Mouse (Mus musculus) neural tube, embryonic 14.5 days (tissue): ENCODE measurements around the gene Tnk2. TPM values are rescaled to one million over a fixed set of nuclear protein-coding genes. Genes with fewer than 3 reads are reported as not detected.

Experiments used
- ATAC-seq: fragments of 200-750 bp; cut with Nextera tagmentation; 2 replicates; pipeline ENCODE4 v1.8.0; 2017; ENCODE audit warnings: low read depth, mild to moderate bottlenecking, moderate TSS enrichment, moderate library complexity
- H3K27ac ChIP-seq: fragments of 300-500 bp; sonication (generic); 2 replicates; pipeline ENCODE4 v1.5.1; 2014; ENCODE audit warnings: low read depth, mild to moderate bottlenecking, control low read depth, low read length, moderate library complexity, mixed read lengths
- H3K27me3 ChIP-seq: fragments of 300-500 bp; sonication (generic); 2 replicates; pipeline ENCODE4 v1.6.1; 2014; ENCODE audit warnings: low read length; ENCODE audit not compliant: control insufficient read depth, insufficient read depth
- H3K36me3 ChIP-seq: fragments of 300-500 bp; sonication (generic); 2 replicates; pipeline ENCODE4 v1.6.1; 2014; ENCODE audit warnings: low read length, mixed read lengths; ENCODE audit not compliant: control insufficient read depth, insufficient read depth
- H3K4me1 ChIP-seq: fragments of 300-500 bp; sonication (generic); 2 replicates; pipeline ENCODE4 v1.6.1; 2014; ENCODE audit warnings: low read length; ENCODE audit not compliant: control insufficient read depth, insufficient read depth
- H3K4me2 ChIP-seq: fragments of 300-500 bp; sonication (generic); 2 replicates; pipeline ENCODE4 v1.6.1; 2014; ENCODE audit warnings: mild to moderate bottlenecking, low read depth, low read length, control low read depth
- H3K4me3 ChIP-seq: fragments of 300-500 bp; sonication (generic); 2 replicates; pipeline ENCODE4 v1.5.1; 2014; ENCODE audit warnings: low read depth, low read length, control low read depth, mixed read lengths
- H3K9ac ChIP-seq: fragments of 300-500 bp; sonication (generic); replicated peaks from 2 replicates; pipeline ENCODE4 v1.6.1; 2014; ENCODE audit warnings: low read depth, mild to moderate bottlenecking, control low read depth, low read length, mixed read lengths
- H3K9me3 ChIP-seq: fragments of 300-500 bp; sonication (generic); 2 replicates; pipeline ENCODE4 v1.6.1; 2016; ENCODE audit warnings: low read length; ENCODE audit not compliant: control insufficient read depth
- WGBS: fragments of 180-500 bp; shearing (Covaris S2); extraction: QIAGEN DNeasy Blood & Tissue Kit; methylation state at CpG from one replicate; pipeline ENCODE4 v1.1.7; 2014; 5-methylcytosine and 5-hydroxymethylcytosine counted together
- polyA plus RNA-seq: library from polyadenylated mRNA; unstranded; fragments of >200 nt; fragmentation: Nextera tagmentation; extraction: Ambion mirVana; gene quantifications from 2 replicates; pipeline ENCODE4 v1.2.1, GENCODE M21; 2014

Tnk2 gene
- polyA plus RNA-seq, 1 experiment from 2014 or later, result 18.7 TPM

- 73% methylated on average over 10 of the region's 10 CpGs for WGBS
- H3K9me3 ChIP-seq, result no peaks in the 10 kb centered on the region
- ATAC-seq, result no peak
- H3K4me1 ChIP-seq, result peaks cover 14% of the 10 kb centered on the region; the same call in 1 of the 2 replicates
- no peak overlapping the region for H3K9ac ChIP-seq
- peaks cover 25% of the 10 kb centered on the region for H3K36me3 ChIP-seq
- H3K27ac ChIP-seq, result no peak overlapping the region
- no peak overlapping the region for H3K4me2 ChIP-seq
- H3K27me3 ChIP-seq, result no peaks in the 10 kb centered on the region
- H3K4me3 ChIP-seq, result no peak overlapping the region
These were observed 24.4 kb downstream of the Tnk2 start for GRCm38 (mm10) chr16:32668030-32668429.

GRCm38 (mm10) chr16:32668472-32668871, 24.8 kb downstream of the Tnk2 start:
- Histone ChIP-seq H3K9me3 (no peaks in the 10 kb centered on the region), H3K4me2 (no peak overlapping the region), H3K9ac (no peak overlapping the region), H3K27me3 (no peaks in the 10 kb centered on the region), H3K27ac (no peak overlapping the region), H3K36me3 (peaks cover 30% of the 10 kb centered on the region), H3K4me3 (no peak overlapping the region), H3K4me1 (peaks cover 10% of the 10 kb centered on the region; the same call in 1 of the 2 replicates)
- ATAC-seq, result no peak
- 93% methylated on average over 4 of the region's 4 CpGs for WGBS

DNA sequence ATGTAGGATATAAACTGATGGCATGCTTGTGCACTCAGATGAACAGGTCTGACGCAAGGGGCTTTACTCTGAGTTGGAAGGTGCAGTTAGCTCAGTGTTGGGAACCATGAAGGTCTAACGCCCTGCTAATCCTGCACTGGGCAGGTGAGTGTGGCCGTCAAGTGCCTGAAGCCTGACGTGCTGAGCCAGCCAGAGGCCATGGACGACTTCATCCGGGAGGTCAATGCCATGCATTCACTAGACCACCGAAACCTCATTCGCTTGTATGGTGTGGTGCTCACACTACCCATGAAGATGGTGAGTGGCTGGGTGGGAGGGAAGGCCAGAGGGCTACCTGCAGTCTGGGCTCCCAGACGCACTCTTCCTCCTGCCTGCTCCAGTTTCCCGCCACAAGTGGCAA, 25.6 kb downstream of the Tnk2 start:
- no peak for ATAC-seq
- 96% methylated on average over 10 of the region's 10 CpGs for WGBS
- Histone ChIP-seq H3K9ac (no peak overlapping the region), H3K4me3 (no peak overlapping the region), H3K9me3 (no peaks in the 10 kb centered on the region), H3K36me3 (peaks cover 37% of the 10 kb centered on the region), H3K27ac (no peak overlapping the region), H3K27me3 (no peaks in the 10 kb centered on the region), H3K4me2 (no peak overlapping the region), H3K4me1 (peaks cover 2% of the 10 kb centered on the region; the same call in 1 of the 2 replicates)

GRCm38 (mm10) chr16:32670354-32671124, 26.9 kb downstream of the Tnk2 start:
- 95% methylated on average over 10 of the region's 10 CpGs for WGBS
- Histone ChIP-seq H3K9ac (no peak overlapping the region), H3K4me3 (no peak overlapping the region), H3K9me3 (no peaks in the 10 kb centered on the region), H3K27ac (no peak overlapping the region), H3K4me2 (no peak overlapping the region), H3K4me1 (no peaks in the 10 kb centered on the region), H3K36me3 (peaks cover 45% of the 10 kb centered on the region), H3K27me3 (no peaks in the 10 kb centered on the region)
- no peak for ATAC-seq

- WGBS, result 90% methylated on average over 13 of the region's 13 CpGs
- H3K4me3 ChIP-seq, result no peak overlapping the region
- H3K4me2 ChIP-seq, result no peak overlapping the region
- H3K36me3 ChIP-seq, result peaks cover 53% of the 10 kb centered on the region
- H3K27me3 ChIP-seq, result no peaks in the 10 kb centered on the region
- H3K27ac ChIP-seq, result no peak overlapping the region
- H3K9ac ChIP-seq, result no peak overlapping the region
- ATAC-seq, result no peak
- no peaks in the 10 kb centered on the region for H3K9me3 ChIP-seq
- no peaks in the 10 kb centered on the region for H3K4me1 ChIP-seq
These were observed 27.7 kb downstream of the Tnk2 start for GRCm38 (mm10) chr16:32671206-32671887.

DNA sequence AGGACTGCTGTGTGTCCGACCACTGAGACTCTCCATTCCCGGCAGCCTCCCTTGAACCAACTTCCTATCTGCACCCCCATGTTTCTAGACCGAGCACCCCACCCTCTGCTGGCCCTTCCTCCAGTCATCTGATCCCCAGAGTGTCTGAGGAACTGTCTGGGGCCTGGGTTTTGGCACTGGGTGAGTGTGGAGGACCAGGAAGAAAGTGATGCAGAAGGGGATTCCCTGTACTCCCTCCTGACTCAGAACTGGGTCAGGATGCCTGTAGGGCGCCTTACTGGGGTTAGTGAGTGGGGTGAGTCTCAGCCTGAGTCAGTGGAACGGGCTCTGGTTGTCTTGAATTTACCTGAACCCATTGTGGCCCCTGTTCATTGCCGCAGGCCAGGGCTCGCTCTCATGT, 28.6 kb downstream of the Tnk2 start:
- ATAC-seq, result no peak
- no peaks in the 10 kb centered on the region for H3K27me3 ChIP-seq
- H3K4me2 ChIP-seq, result no peak overlapping the region
- H3K4me1 ChIP-seq, result no peaks in the 10 kb centered on the region
- H3K4me3 ChIP-seq, result no peak overlapping the region
- H3K9me3 ChIP-seq, result no peaks in the 10 kb centered on the region
- peaks cover 58% of the 10 kb centered on the region for H3K36me3 ChIP-seq
- no peak overlapping the region for H3K27ac ChIP-seq
- H3K9ac ChIP-seq, result no peak overlapping the region
- WGBS, result 92% methylated on average over 7 of the region's 7 CpGs

- H3K9ac ChIP-seq, result no peak overlapping the region
- no peak overlapping the region for H3K27ac ChIP-seq
- no peak for ATAC-seq
- no peaks in the 10 kb centered on the region for H3K4me1 ChIP-seq
- no peaks in the 10 kb centered on the region for H3K9me3 ChIP-seq
- H3K36me3 ChIP-seq, result peaks cover 62% of the 10 kb centered on the region
- H3K4me3 ChIP-seq, result no peak overlapping the region
- WGBS, result 83% methylated on average over 13 of the region's 13 CpGs
- H3K27me3 ChIP-seq, result no peaks in the 10 kb centered on the region
- H3K4me2 ChIP-seq, result no peak overlapping the region
These were observed 29.3 kb downstream of the Tnk2 start for GRCm38 (mm10) chr16:32672861-32673560.

DNA sequence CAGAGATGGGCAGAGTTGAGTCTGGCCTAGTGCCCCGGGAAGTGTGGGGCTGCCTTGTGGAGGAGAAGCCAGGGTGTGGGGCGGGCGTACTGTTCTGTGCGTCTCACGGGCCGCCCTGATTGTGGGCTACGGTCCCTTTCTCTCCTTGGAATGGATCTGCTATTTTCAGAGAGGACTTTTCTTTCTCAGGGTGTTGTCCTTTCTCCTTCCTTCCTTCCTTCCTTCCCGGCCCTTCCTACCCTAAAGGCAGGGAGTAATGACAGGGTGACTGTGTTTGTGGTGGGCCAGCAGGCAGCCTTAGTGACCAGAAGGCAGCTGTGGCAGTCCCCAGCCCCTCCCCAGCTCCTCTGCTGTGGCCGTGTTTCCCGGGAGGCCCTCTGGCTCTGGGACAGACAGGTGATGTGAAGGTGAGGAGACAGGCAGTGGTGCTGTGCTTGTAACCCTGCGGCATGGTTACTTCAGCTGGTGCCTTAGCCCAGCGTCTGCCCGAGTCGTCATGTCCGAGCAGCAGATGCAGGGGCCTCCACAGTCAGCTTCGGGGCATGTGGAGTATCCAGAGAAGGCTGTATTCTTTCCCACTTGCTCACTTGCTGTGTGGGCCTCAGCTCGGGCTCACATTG, 30.6 kb downstream of the Tnk2 start:
- Histone ChIP-seq H3K9ac (no peak overlapping the region), H3K9me3 (no peaks in the 10 kb centered on the region), H3K4me2 (no peak overlapping the region), H3K27ac (no peak overlapping the region), H3K36me3 (peaks cover 68% of the 10 kb centered on the region), H3K4me3 (no peak overlapping the region), H3K27me3 (no peaks in the 10 kb centered on the region), H3K4me1 (no peaks in the 10 kb centered on the region)
- WGBS, result 93% methylated on average over 17 of the region's 17 CpGs
- no peak for ATAC-seq
